Mouse (Mus musculus) 3T3-L1 (cell line): ENCODE results near the gene Mpp2.

Experiments used
- DNase-seq: peaks from one replicate; pipeline ENCODE4 v3.0.0-alpha.2; 2015; ENCODE audit warnings: low read depth, low spot score

The Mpp2 gene

GRCm38 (mm10) chr11:102072729-102073128, 15.6 kb downstream of the Mpp2 start:
- no peak for DNase-seq

DNA sequence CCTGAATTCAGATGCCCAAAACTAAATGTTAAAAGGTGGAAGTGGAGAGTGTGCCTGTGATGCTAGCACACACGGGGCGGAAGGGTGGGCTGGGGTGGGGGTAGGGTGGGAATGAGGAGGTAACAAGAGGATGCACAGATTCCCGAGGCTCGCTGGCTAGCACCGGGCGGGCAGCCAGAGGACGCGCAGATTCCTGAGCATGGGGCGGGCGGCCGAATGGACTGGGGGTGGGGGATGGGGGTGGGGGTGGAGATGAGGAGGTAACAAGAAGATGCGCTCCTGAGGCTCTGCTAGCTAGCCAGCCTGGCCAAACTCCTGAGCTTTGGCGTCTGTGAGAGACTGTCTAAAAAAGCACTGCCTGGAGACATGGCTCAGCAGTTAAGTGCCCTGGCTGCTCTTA, 17.9 kb downstream of the Mpp2 start:
- no peak for DNase-seq

DNA sequence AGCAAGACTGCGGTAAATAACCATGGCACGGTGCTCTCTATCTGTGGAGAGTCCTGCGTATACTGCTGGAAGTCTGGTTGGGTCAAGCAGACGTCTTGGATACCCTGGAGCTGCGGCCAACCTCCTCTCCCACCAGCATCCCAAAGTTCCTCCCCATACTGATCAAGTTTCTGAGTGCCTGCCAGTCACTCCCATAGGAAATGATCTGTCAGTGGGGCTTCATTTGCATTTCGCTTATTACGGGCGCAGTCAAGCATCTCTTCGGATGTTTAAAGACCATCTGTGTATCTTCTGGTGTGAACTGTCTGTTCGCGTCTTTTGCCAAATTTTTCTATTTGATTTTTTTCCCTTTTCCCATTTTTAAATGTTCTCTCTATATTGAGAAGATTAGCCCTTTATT, 18.7 kb downstream of the Mpp2 start:
- no peak for DNase-seq

- peak; percentile 25 for DNase-seq
These were observed 19.3 kb downstream of the Mpp2 start for GRCm38 (mm10) chr11:102068969-102069368.

DNA sequence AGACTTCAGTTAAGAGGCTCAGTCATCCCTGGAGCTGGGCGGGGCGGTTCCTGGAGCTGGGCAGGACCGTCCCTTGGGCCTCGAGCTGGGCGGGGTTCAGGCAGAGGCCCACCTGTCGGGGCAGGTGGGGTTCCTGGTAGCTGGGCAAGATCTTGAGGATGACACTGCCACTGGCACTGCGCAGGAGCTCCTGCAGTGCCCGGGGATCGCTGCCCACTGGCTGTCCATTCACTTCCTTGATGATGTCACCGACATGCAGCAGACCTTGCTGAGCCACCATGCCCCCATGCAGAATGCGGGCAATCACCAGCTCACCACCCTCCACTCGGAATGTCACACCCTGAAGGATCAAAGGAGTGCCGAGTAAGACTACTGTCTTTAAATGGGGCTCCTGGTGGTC, 25.2 kb downstream of the Mpp2 start:
- no peak for DNase-seq

DNA sequence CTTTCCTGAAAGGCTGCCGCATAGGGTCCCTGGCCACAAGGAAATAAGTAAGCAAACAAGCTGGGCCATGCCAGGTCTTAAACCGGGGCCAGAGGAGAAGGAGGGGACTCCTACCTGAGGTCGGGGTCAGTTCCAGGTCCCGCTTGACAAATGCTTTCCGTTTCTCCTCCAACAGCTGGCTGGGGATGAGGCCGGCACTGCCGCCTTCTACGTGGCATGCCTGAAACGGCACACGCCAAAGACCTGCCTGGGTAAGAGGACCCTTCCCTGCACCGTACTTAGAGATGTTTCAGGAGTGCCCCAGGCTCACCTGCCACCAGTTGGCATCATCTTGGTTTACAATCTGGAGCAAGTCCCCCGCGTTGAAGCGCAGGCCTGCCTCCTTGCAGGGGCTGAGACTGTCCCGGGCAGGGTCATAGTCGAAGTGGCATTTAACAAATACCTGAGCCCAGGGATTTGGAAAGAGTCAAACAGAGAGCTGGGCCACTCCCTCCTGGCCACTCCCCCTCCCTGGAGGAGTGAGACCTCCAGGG, 26.3 kb downstream of the Mpp2 start:
- no peak for DNase-seq

DNA sequence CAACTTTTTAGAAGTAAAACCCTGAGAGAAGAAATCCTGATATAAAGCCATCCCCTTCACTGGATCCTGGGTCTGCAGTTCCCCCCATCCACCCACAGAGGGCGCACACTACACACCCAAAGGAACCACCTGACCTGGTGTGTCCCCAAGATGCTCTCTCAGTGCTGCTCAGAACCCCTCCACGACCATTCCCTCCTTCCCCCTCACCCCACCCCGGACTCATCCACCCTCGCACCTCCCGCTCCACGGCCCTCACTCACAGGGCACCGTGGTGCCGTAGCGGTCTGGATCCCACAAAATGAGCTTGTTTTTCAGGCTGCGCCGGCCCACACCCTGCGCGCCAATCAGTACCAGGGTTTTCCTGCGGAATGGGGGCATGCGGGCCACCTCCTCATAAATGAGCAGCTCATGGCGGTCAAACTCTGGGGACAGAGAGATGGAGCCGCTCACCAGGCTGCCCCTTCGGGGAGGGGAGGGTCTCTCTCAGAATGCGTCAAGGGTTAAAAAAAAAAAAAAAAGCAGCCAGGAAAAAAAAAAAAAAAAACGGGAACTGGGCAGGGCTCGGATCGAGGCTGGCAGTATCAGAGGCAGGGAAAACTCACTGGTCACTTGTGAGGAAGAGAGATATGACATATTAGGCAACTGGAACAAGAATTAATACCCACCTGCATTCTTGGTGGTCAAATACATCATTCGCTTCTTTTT, 26.9 kb downstream of the Mpp2 start:
- DNase-seq = peak; percentile 85

- DNase-seq = peak; percentile 44
These were observed 34.5 kb downstream of the Mpp2 start for GRCm38 (mm10) chr11:102053847-102054246.

GRCm38 (mm10) chr11:102053183-102053582, 35.1 kb downstream of the Mpp2 start:
- DNase-seq = peak; percentile 45

- DNase-seq = no peak
These were observed 35.6 kb downstream of the Mpp2 start for GRCm38 (mm10) chr11:102052697-102053096.

DNA sequence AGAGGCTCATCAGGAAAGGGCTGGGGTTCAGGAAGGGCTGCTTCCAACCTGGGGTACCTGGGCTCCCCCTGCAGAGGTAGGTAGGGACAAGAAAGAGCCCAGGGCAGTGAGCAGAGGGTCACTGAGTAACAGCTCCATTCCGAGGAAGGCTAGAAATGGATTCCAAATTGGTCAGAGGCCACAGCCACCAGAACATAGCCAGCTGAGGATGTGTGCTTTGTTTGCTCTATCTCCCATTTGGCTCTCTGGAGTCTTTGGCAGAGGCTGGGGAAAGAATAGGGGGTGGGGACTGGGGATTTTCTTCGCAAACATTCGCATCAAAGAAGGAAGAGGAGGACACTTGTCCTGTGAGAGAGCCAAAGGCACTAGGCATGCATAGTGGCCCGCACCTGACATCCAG, 36.4 kb downstream of the Mpp2 start:
- no peak for DNase-seq

DNA sequence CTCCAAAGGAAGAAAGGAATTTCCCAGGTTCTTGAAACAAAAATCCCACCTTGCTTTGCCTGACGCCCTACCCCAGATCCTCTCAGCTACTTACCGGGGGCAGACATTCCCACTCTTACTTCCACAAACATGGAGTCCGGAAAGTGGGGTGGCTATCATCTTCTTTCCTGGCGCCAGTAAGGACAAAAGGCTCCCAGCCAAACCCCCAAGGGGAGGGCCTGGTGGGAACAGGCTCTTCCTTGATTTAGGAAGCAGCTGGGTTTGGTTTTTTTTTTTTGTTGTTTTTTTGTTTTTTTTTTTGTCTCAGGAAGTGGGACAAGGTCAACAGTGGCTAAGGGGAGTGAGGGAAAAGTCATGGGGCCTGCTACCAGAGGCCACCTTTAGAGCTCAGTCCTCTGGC, 36.8 kb downstream of the Mpp2 start:
- DNase-seq = no peak

DNA sequence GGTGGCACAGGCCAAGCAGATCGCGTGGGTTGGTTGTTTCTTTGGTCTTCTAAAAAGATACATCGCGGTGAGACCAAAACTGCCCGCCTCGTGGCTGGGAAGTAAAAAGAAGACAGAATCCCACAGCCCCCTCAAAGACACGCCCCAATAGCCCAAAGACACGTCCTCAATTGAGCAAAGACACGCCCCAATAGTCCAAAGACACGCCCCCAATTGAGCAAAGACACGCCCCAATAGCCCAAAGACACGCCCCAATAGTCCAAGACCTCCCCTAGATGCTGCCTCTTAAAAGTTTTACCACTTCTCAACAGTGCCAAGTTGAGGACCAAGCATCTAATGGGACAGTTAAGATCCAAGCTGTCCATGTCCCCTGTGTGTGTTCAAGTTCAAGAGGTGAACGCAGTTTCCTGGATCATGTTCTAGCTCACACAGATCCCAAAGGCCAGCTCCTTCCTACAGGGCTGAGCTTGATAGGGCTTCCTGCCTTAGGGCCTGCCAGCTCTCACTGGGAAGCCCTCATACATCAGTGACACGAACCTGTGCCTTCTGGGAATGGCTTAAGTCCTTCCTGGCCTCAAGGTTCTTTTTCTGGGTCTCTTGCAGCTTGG, 38.3 kb downstream of the Mpp2 start:
- no peak for DNase-seq

DNA sequence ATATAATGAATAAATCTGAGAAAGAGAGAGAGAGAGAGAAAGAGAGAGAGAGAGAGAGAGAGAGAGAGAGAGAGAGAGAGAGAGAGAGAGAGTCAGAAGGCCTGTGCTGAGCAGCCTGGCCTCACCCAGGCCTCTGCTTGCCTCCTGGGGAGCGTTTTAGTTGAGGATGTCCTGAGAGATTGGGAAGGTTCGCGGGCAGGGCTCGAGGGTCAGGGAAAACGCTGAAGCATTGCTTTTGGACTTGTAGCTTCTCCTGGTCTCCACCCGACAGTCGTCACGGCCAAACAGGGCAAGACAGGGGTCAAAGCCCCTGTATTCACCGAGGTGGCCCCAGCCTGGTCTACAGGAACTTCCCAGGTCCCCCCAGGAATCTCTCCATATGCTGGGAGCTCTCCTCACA, 41.7 kb downstream of the Mpp2 start:
- no peak for DNase-seq

DNA sequence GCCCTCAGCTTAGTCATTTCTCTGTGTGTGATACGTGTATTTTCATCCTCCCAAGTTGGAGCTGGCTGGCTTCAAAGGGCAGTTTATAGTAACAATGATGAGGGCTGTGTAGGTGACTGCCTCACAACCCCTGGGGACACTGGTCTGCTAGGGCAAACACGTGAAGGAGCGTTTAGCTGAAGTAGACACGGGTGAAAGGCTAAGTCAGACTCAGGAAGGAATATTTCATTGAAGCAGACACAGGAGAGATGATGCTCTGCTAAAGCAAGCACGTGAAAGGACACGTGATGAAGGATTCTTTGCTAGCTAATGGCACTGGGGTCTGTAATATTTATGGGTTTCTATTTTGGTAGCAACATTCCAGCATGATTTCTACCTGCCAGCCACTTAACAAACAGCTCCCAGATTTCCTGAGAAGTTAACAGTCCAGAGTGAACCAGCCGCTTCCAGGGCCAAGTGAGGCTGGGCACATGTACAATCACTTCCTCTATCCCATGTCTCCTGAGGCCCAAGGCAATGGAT, 43.6 kb downstream of the Mpp2 start:
- no peak for DNase-seq

- DNase-seq = no peak
These were observed 44.9 kb downstream of the Mpp2 start for GRCm38 (mm10) chr11:102043381-102043780.

- DNase-seq = no peak
These were observed 45.3 kb downstream of the Mpp2 start for GRCm38 (mm10) chr11:102042971-102043370.

DNA sequence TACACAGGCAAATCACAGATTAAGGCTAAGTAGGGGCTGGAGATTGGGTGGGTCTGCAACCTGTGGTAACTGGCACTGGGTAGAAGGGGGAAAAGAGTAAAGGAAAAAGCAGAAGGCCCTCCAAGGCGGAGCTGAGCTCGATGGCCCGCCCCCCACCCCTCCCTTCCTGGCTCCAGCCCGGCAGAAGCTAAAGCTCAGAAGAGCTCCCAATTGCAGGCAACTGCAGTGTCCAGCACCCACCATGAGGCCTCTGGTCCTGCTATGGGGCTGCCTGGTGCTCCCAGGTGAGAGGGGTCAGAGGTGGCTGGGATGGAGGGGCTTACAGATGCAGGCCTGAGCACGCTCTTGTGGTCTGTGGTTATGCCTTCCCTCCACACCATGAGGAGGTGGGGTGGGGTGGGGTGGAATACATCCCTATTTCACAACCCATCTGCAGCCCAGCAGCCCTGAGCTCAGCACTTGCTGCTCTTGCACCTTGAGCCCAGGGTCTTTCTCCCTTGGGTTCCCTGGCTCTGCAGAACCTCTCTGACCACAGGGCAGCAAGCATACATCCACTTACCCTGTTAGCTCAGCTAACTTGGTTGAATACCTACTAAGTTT, 46.9 kb downstream of the Mpp2 start, which contains the start of gene Cd300lg:
Gene Cd300lg (plus strand): TSS at position 160 of the 600 bp plus-strand sequence.
- DNase-seq = no peak

- peak; percentile 27 for DNase-seq
These were observed 47.7 kb downstream of the Mpp2 start for GRCm38 (mm10) chr11:102040646-102041045.

DNA sequence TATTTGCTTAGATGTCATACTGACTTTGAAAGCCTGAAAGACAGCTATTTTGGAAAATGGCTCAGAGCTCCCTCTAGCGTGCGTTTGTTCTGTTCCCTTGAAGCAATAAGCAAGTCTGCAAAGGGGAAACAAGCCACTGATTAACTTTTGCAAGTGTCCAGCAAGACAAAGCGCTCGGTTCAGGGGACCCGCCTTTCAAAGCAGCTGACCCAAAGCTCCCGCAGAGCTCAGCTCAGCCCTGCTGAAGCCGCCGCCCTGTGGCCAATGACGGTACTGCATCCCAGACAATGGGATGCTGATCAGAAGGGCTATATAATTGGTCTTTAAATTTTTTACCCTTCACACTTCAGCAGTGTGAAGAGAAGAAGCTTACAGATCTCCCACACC, 48.2 kb downstream of the Mpp2 start:
- DNase-seq = peak; percentile 79

- no peak for DNase-seq
These were observed 48.7 kb downstream of the Mpp2 start for GRCm38 (mm10) chr11:102039487-102040137.

DNA sequence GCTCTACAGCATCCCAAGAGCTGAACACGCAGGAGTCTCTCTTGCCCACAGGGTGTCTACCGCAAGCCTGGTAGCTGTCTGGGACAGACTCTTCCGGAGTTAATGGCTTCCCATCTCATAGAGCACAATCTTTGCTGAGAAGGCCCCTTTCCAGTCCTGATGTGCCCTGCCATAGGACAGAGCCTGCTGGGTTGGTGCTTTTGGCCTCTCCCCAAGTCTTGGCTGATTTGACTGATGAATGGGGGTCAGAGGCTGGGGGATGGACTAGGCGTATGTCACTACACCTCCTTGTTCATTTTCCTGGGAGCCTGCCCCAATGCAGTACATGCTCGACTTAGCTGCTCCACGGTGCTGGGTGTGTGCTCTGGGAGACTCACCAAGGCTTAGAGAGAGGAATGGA, 50.5 kb downstream of the Mpp2 start:
- no peak for DNase-seq
